Mouse (Mus musculus) lung, adult 2 months (tissue): ENCODE measurements at regions not wholly inside any gene's neighbourhood (a gene's known extent, or its start where the extent isn't known, plus 50 kb on each side); places are given as distances from the start of the nearest gene placed in this dataset.

Source experiments
- CTCF ChIP-seq: fragments of 200-500 bp; IDR thresholded peaks from 2 replicates; pipeline ENCODE4 v1.5.1; 2011; ENCODE audit warnings: mild to moderate bottlenecking, low read length, control low read depth; ENCODE audit not compliant: insufficient read depth
- POLR2A ChIP-seq: fragments of 200-500 bp; IDR thresholded peaks from 2 replicates; pipeline ENCODE4 v1.6.1; 2011; ENCODE audit warnings: low read depth, mild to moderate bottlenecking, control low read depth, low read length, borderline replicate concordance; ENCODE audit errors: extremely low read depth

GRCm38 (mm10) chr12:82072810-82073465 is 96.2 kb upstream of the Sipa1l1 start:
- TF ChIP-seq CTCF (no peak), POLR2A (no peak)
